Mouse (Mus musculus) embryonic facial prominence, embryonic 14.5 days (tissue): ENCODE measurements around the gene Lep. TPM values are rescaled to one million over a fixed set of nuclear protein-coding genes. Genes with fewer than 3 reads are reported as not detected.

Experiments
- ATAC-seq: fragments of 200-750 bp; cut with Nextera tagmentation; 2 replicates; pipeline ENCODE4 v1.8.0; 2017; ENCODE audit warnings: low read depth, moderate number of reproducible peaks, moderate TSS enrichment
- DNase-seq: peaks from one replicate; pipeline ENCODE4 v3.0.0-alpha.2; 2015; ENCODE audit warnings: low spot score
- H3K27ac ChIP-seq: fragments of 300-500 bp; sonication (generic); replicated peaks from 2 replicates; pipeline ENCODE4 v1.5.1; 2014; ENCODE audit warnings: low read depth, mild to moderate bottlenecking, low read length, moderate library complexity
- H3K27me3 ChIP-seq: fragments of 300-500 bp; sonication (generic); replicated peaks from 2 replicates; pipeline ENCODE4 v1.6.1; 2014; ENCODE audit warnings: low read length; ENCODE audit not compliant: control insufficient read depth, insufficient read depth
- H3K36me3 ChIP-seq: fragments of 300-500 bp; sonication (generic); 2 replicates; pipeline ENCODE4 v1.6.1; 2014; ENCODE audit warnings: low read length, mixed read lengths; ENCODE audit not compliant: control insufficient read depth, insufficient read depth
- H3K4me1 ChIP-seq: fragments of 300-500 bp; sonication (generic); 2 replicates; pipeline ENCODE4 v1.6.1; 2014; ENCODE audit warnings: antibody characterized with exemption, low read length; ENCODE audit not compliant: control insufficient read depth, insufficient read depth
- H3K4me2 ChIP-seq: fragments of 300-500 bp; sonication (generic); 2 replicates; pipeline ENCODE4 v1.6.1; 2014; ENCODE audit warnings: low read depth, mild to moderate bottlenecking, low read length, moderate library complexity, mixed read lengths
- H3K4me3 ChIP-seq: fragments of 300-500 bp; sonication (generic); 2 replicates; pipeline ENCODE4 v1.5.1; 2014; ENCODE audit warnings: low read depth, mild to moderate bottlenecking, low read length
- H3K9ac ChIP-seq: fragments of 300-500 bp; sonication (generic); 2 replicates; pipeline ENCODE4 v1.6.1; 2014; ENCODE audit warnings: low read depth, mild to moderate bottlenecking, low read length, moderate library complexity, mixed read lengths
- H3K9me3 ChIP-seq: fragments of 300-500 bp; sonication (generic); 2 replicates; pipeline ENCODE4 v1.6.1; 2016; ENCODE audit warnings: low read length; ENCODE audit not compliant: control insufficient read depth
- WGBS: fragments of 180-500 bp; shearing (Covaris S2); extraction: QIAGEN DNeasy Blood & Tissue Kit; methylation state at CpG from one replicate; pipeline ENCODE4 v1.1.7; 2014; 5-methylcytosine and 5-hydroxymethylcytosine counted together
- polyA plus RNA-seq: library from polyadenylated mRNA; unstranded; fragments of >200 nt; fragmentation: Nextera tagmentation; extraction: Ambion mirVana; gene quantifications from 2 replicates; pipeline ENCODE4 v1.2.1, GENCODE M21; 2014

Gene Lep
- polyA plus RNA-seq, 1 experiment from 2014 or later = 0.18 TPM

- Histone ChIP-seq H3K27ac (no peak overlapping the region), H3K9ac (no peak overlapping the region), H3K36me3 (no peaks in the 10 kb centered on the region), H3K27me3 (no peaks in the 10 kb centered on the region; the same call in 1 of the 2 replicates), H3K9me3 (no peaks in the 10 kb centered on the region), H3K4me2 (no peak overlapping the region), H3K4me3 (no peak overlapping the region), H3K4me1 (no peaks in the 10 kb centered on the region)
- WGBS = 72% methylated on average over 12 of the region's 12 CpGs
- DNase-seq (no peak), ATAC-seq (no peak)
These were observed 27.6 kb upstream of the Lep start for GRCm38 (mm10) chr6:29032411-29032810.

- Histone ChIP-seq H3K36me3 (no peaks in the 10 kb centered on the region), H3K9ac (no peak overlapping the region), H3K4me3 (no peak overlapping the region), H3K27ac (no peak overlapping the region), H3K4me1 (no peaks in the 10 kb centered on the region), H3K4me2 (no peak overlapping the region), H3K9me3 (no peaks in the 10 kb centered on the region), H3K27me3 (no peaks in the 10 kb centered on the region)
- no peak for DNase-seq
- ATAC-seq = no peak
- 74% methylated on average over 7 of the region's 7 CpGs for WGBS
These were observed 25.9 kb upstream of the Lep start for GRCm38 (mm10) chr6:29033981-29034646.

- Histone ChIP-seq H3K36me3 (no peaks in the 10 kb centered on the region), H3K27ac (no peak overlapping the region), H3K4me1 (no peaks in the 10 kb centered on the region), H3K27me3 (no peaks in the 10 kb centered on the region), H3K9me3 (no peaks in the 10 kb centered on the region), H3K4me3 (no peak overlapping the region), H3K9ac (no peak overlapping the region), H3K4me2 (no peak overlapping the region)
- no peak for ATAC-seq
- 52% methylated on average over 4 of the region's 4 CpGs for WGBS
- DNase-seq = no peak
These were observed 23.3 kb upstream of the Lep start for GRCm38 (mm10) chr6:29036698-29037097.

GRCm38 (mm10) chr6:29040266-29040665, 19.8 kb upstream of the Lep start:
- Histone ChIP-seq H3K4me3 (no peak overlapping the region), H3K36me3 (no peaks in the 10 kb centered on the region), H3K9ac (no peak overlapping the region), H3K27ac (no peak overlapping the region), H3K27me3 (no peaks in the 10 kb centered on the region), H3K9me3 (no peaks in the 10 kb centered on the region), H3K4me2 (no peak overlapping the region), H3K4me1 (no peaks in the 10 kb centered on the region)
- ATAC-seq = no peak
- DNase-seq = no peak
- 79% methylated on average over 2 of the region's 2 CpGs for WGBS

- Histone ChIP-seq H3K27ac (no peak overlapping the region), H3K4me2 (no peak overlapping the region), H3K36me3 (no peaks in the 10 kb centered on the region), H3K27me3 (no peaks in the 10 kb centered on the region), H3K4me1 (no peaks in the 10 kb centered on the region), H3K9me3 (no peaks in the 10 kb centered on the region), H3K4me3 (no peak overlapping the region), H3K9ac (no peak overlapping the region)
- no peak for DNase-seq
- ATAC-seq = no peak
These were observed 16.0 kb upstream of the Lep start for GRCm38 (mm10) chr6:29044029-29044428.

GRCm38 (mm10) chr6:29049926-29050325, 10.1 kb upstream of the Lep start:
- ATAC-seq (no peak), DNase-seq (no peak)
- no peak overlapping the region for H3K4me2 ChIP-seq
- H3K9ac ChIP-seq = no peak overlapping the region
- H3K4me1 ChIP-seq = no peaks in the 10 kb centered on the region
- H3K9me3 ChIP-seq = no peaks in the 10 kb centered on the region
- H3K4me3 ChIP-seq = no peak overlapping the region
- no peaks in the 10 kb centered on the region for H3K36me3 ChIP-seq
- 67% methylated on average over 5 of the region's 5 CpGs for WGBS
- H3K27ac ChIP-seq = no peak overlapping the region
- H3K27me3 ChIP-seq = no peaks in the 10 kb centered on the region

GRCm38 (mm10) chr6:29052188-29052587, 7.8 kb upstream of the Lep start:
- Histone ChIP-seq H3K9ac (no peak overlapping the region), H3K9me3 (no peaks in the 10 kb centered on the region), H3K27me3 (no peaks in the 10 kb centered on the region), H3K36me3 (no peaks in the 10 kb centered on the region), H3K4me3 (no peak overlapping the region), H3K27ac (no peak overlapping the region), H3K4me2 (no peak overlapping the region), H3K4me1 (no peaks in the 10 kb centered on the region)
- 65% methylated on average over 9 of the region's 9 CpGs for WGBS
- ATAC-seq (no peak), DNase-seq (no peak)

GRCm38 (mm10) chr6:29053181-29053580, 6.8 kb upstream of the Lep start:
- Histone ChIP-seq H3K27me3 (no peaks in the 10 kb centered on the region), H3K9ac (no peak overlapping the region), H3K4me1 (no peaks in the 10 kb centered on the region), H3K36me3 (no peaks in the 10 kb centered on the region), H3K27ac (no peak overlapping the region), H3K9me3 (no peaks in the 10 kb centered on the region), H3K4me3 (no peak overlapping the region), H3K4me2 (no peak overlapping the region)
- ATAC-seq (no peak), DNase-seq (no peak)
- 71% methylated on average over 7 of the region's 7 CpGs for WGBS

GRCm38 (mm10) chr6:29056377-29056776, 3.6 kb upstream of the Lep start:
- no peaks in the 10 kb centered on the region for H3K36me3 ChIP-seq
- ATAC-seq (no peak), DNase-seq (no peak)
- H3K27ac ChIP-seq = no peak overlapping the region
- no peak overlapping the region for H3K4me2 ChIP-seq
- H3K4me3 ChIP-seq = no peak overlapping the region
- no peaks in the 10 kb centered on the region for H3K4me1 ChIP-seq
- 80% methylated on average over 7 of the region's 7 CpGs for WGBS
- H3K27me3 ChIP-seq = no peaks in the 10 kb centered on the region
- H3K9me3 ChIP-seq = no peaks in the 10 kb centered on the region
- no peak overlapping the region for H3K9ac ChIP-seq
